8 mouse cellular contexts compared by ENCODE assay signal in genomic region chr9:124425411-124425885, GRCm38 (mm10). TPM values are rescaled to one million over a fixed set of nuclear protein-coding genes. Genes with fewer than 3 reads are reported as not detected.
DNase-seq lines count a peak whose midpoint lies in the region; ATAC-seq and TF ChIP-seq lines count a peak whose summit lies in the region.

No protein-coding gene starts in this region.

- peak overlapping the region; percentile 60 for H3K4me3 ChIP-seq in cortical plate, adult 2 months (ENCODE audit: insufficient read depth, low read length)
- H3K4me3 ChIP-seq in megakaryocyte, embryonic 14.5 days (replicated peaks), result peak overlapping the region; percentile 98

- no peak for TF ChIP-seq CTCF in cortical plate, adult 2 months (IDR thresholded peaks at IDR 0.05; ENCODE audit: extremely low read depth, insufficient read depth, low read length)

- no peaks in the 10 kb centered on the region for H3K9me3 ChIP-seq in megakaryocyte, embryonic 14.5 days

- peaks cover 2% of the 10 kb centered on the region for H3K27me3 ChIP-seq in megakaryocyte, embryonic 14.5 days (replicated peaks)

- ATAC-seq in inflammation-experienced regulatory T-cells, adult 6 months, result peak; percentile 38

- no peaks in the 10 kb centered on the region for H3K36me3 ChIP-seq in megakaryocyte, embryonic 14.5 days (replicated peaks; ENCODE audit: low read length)

- peak; percentile 53; the same call in 1 of the 2 replicates for TF ChIP-seq POLR2A in cortical plate, adult 2 months (IDR thresholded peaks at IDR 0.05; ENCODE audit: extremely low read depth, insufficient read depth, low read length)

- peak overlapping the region; percentile 67 for H3K27ac ChIP-seq in cortical plate, adult 2 months (ENCODE audit: insufficient read depth, low read length)

- DNase-seq in adipocyte (ENCODE audit: low spot score), result peak; percentile 96
- peak; percentile 93 for DNase-seq in gastrocnemius, postnatal 14 days
- DNase-seq in left cerebral cortex, adult 9 months (ENCODE audit: low spot score in 2 of 2), result peak; percentile 90 to 95
- DNase-seq in right cerebral cortex, adult 2 months (ENCODE audit: low spot score in 2 of 2), result peak; percentile 94 to 96
- peak; percentile 94 for DNase-seq in urinary bladder, postnatal 10 days (ENCODE audit: low spot score)

- intact Hi-C loops in gastrocnemius, postnatal 14 days (cut with DNase I; ENCODE audit: low total_unique reads), result no loop called here

- no peaks in the 10 kb centered on the region for H3K4me1 ChIP-seq in cortical plate, adult 2 months (ENCODE audit: control insufficient read depth, insufficient read depth, low read length)
- no peaks in the 10 kb centered on the region for H3K4me1 ChIP-seq in megakaryocyte, embryonic 14.5 days

RNA-seq across cellular contexts. Expression of gene Ppp2r3d, which starts 51.2 kb away (rescaled TPM):
- 132 and 143 TPM in 2 replicates for polyA plus RNA-seq in cortical plate, adult 2 months (2012; rRNA removed)
- 10 to 100 TPM; 47.1 to 62.1 TPM for total RNA-seq in gastrocnemius, postnatal 14 days (2021)
- polyA plus RNA-seq in inflammation-experienced regulatory T-cells, adult 6 months (2017; shearing (Covaris generic)), result 10 to 100 TPM; 12.6 to 23.4 (median 13.9) TPM
- polyA plus RNA-seq in megakaryocyte, embryonic 14.5 days (2012; ENCODE audit: insufficient read depth, low replicate concordance), result 218 and 578 TPM in 2 replicates

Comparison
In these comparisons a context has a peak if more than half of its experiments do, and no peak if none do; other contexts are left out.
1. Peak in every context shown above with its lines: DNase-seq, ATAC-seq, H3K4me3 ChIP-seq and H3K27ac ChIP-seq.